Mouse (Mus musculus) cerebellum, postnatal 25 days (tissue): ENCODE data around the gene Fhit.
"Not testable (repeated sequence)": the region's sequence is repeated elsewhere in the genome, so short reads cannot be mapped to it uniquely, and the experiment has no call there.

ENCODE experiments used
- DNase-seq, 2 experiments: peaks; one replicate each; pipeline ENCODE4 v3.0.0; 2021; ENCODE audit warnings: mixed read lengths in 2 of 2

Fhit gene

DNA sequence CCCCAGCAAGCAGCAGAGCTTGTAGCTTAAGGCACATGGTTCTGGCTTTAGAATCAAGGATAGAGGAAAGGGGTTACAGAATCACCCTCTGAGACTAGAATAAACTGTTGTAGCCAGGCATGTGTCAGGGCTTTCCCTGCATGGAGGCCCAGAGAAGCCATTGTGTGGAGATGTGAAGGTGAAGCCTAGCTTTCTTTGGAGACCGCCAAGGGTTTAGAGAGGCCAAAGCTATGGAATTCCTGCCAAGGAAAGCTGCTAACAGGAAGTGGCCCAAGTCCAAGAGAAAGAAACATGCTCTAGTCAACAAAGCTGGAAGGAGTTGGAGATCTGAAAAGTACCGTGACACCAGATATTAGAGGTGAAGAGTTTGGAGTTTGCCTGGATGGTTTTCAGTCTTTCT, 1262.3 kb downstream of the Fhit start:
- no peak for DNase-seq

DNA sequence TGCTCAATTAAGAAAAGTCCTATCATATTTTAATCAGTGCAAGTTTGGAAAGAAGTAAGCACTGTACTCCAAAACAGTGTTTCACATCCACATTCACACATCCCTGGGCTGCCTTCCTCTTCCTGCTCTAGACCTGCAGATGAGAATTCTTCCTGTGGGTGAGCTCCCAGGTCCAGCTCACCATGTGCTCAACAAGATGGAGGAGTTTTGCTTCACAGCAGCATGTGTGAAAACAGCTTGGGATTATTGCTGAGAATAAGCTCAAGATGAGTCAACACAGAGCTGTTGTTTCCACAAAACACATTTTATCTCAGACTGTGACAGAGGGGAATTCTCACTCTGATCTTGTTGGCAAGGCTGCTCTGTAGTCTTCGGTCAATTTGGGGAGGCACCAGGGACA, 1265.3 kb downstream of the Fhit start:
- DNase-seq, result no peak

DNA sequence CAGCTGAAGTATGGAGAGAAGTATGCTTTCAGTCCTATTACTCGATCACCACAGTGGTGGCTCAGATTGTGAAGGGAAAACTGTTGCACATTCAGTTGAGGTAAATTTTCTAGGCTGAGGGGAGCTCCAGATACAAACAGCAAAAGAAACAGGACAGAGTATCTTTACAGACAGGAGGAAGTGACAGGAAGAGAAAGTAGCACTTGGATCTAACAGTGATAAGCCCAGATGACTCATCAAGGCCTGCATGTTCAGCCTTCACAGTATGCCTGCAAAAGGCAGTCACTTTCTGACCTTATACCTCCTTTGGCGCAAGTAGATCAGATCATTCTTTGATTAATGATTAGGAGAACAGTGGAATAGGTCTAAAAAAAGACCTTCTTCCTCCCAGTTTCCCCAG, 1309.8 kb downstream of the Fhit start:
- DNase-seq, result no peak

DNA sequence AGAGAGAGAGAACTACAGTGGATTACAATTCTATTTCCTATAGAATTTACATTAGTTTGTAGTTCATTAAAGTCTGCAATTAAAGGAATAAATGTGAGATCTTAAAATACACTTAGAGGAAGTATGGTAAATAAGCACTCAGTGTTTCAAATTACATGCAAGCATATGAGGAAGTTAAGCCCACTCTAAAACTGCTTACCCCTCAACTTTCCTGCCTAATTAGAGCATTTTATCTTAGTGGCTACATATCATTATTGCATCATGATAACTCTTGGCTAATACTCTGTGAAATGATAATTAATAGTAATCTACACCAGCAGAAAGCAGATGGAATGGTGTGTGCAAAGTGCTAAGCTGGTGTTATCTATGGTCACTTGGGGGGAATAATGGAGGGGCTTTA, 1329.5 kb downstream of the Fhit start:
- no peak for DNase-seq

DNA sequence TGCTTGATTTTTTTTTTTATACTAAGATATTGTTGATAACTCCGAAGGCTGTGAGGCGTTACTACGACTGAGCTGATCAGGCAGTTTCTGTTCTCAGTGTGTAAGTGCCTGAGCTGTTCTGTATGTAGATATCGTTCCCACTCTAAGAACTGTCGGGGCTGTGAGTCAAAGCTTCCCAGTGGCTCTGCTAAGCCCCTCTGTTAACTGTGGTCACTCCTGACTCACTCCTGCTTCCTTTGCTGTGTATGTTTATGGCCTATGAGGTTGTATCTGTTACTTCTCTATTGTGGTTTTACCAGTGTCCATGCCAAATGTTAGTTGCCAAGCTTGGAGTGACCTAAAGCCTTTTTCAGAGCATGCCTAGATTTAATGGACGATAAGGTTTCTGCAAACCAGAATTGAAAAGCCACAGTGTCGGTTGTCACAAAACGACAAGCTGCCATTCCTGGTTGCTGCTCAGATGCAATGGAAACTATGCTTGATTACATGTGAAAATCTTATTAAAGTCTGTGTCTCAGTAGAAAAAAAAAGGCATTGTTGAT, 1333.1 kb downstream of the Fhit start:
- DNase-seq, result not testable (repeated sequence)

DNA sequence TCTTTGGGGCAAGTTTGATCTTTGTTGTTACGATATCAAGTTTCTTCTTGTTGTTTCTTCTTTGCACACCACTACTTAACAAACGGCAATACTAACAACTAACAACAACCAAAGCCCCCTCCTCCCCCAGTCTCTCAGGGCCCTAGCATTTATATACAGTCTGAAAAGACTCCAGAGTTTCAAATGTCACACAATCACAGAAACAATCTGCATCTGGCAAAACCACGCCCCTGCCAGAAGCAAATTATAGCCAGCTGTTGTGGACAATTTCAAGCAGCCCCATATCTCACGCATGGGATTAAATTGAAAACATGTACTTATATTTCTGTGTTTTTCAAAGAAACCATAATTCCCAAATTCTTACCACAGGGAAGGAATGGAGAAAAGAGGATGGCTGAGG, 1345.9 kb downstream of the Fhit start:
- DNase-seq, result no peak

DNA sequence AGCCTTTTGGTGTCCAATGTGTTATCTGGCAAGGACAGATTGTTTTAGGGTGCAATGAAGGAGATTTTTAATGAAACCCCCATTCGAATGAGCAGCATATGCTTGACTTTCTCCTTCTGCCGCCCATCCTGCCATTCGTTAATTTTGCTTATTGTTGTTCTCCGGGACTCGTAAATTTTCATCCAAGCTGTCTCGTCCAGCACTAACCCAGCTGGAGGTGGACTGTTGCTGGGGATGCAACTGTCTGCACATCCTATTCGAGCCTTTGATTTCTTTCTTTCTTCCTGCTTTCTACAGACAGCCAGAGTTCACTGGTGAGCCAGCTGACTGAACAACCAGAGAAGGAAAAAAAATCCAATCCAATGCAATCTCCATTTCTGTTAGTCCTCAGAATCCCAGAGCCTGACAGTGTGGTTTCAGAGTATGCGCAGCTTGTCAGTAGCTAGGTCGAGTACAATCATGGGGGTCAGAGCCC, 1350.0 kb downstream of the Fhit start:
- DNase-seq, result peak in 1 of 2 experiments; percentile 4

DNA sequence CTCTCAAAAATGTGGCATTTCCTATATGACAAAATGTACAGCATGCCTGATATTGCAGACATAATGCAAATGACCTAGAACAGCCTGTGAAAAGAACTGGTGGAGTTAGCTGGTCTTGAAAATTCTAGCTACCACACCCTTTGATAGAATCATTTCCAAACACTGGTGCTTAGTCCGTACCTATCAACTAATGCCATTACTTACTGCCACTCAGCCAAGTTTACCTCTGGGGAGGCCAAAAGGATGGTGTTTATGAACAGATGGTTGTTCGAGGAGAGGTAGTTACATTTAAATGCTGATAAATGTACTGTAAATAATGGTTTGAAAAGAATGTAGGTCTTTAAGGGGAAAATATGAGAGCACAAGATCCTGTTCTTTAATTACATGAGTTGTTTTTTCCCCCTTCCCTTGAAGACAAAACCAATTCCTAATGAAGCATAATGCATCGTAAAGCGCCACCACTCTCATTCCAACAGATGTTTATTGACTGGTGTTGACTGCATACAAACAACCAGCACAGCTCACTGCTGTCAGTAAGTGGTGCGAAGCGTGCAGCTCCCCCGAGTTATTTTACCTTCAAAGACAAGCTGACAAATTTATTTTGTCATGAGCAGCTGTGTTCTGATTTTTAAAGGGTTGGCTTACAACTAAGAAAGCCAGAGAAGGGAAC, 1350.5 kb downstream of the Fhit start:
- no peak for DNase-seq

DNA sequence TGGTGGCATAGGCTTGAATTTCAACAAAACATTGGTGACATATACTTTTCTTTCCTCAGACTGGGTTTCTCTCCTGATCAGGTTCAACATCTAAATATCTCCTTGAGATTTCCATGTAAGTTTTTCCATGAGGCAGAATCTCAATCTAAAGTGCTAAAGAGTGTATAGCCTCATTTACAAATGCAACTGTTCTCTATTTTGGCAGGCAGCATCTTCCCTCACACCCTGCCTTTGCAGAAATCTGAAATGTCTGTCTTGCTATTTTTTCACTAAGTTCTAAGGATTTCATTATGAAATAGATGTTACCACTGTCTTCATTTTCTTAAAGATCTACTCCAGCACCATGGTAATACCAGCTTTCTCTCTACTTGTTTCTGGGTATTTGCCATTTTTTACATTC, 1368.4 kb downstream of the Fhit start:
- no peak for DNase-seq

DNA sequence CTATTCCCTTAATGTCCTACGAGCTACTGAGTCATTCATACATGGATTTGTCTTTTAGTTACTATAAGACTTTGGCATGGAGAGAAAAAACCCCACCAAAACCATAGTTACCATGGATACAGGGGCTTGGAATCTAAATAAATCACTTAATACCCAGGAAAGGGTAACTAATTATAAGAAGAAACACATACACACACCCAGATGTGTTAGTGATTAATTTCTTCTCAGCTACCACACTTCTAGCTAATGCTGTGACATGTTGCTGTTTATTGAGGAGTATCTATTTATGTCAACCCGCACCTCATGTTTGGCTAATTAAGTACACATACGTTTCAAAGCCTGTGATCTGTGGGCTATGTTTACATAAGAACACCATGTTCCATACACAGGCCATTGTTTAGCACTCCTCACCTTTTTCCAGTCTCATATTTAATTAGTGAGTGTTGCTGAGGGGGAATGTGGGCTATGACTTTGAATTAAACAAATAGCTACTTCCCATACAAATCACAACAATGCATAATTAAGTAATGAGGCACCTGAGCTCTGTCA, 1373.4 kb downstream of the Fhit start:
- DNase-seq, result no peak

DNA sequence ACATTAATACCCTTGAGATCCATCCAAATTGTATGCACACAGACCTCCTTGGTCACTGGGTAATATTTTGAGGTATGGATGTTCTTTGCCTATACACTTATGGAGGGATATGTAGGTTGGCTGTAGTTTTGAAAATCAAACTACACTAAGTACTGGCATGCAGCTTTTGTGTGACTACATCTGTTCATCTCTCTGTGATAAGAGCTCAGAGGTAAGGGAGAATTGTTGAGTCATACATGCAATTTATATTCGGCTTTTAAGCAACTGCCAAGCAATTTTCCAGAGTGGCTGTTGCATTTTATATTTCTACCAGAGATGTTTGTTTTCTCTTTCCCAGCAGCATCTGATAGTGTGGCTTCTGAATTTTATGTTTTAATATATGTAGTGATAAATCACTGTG, 1374.4 kb downstream of the Fhit start:
- no peak for DNase-seq

DNA sequence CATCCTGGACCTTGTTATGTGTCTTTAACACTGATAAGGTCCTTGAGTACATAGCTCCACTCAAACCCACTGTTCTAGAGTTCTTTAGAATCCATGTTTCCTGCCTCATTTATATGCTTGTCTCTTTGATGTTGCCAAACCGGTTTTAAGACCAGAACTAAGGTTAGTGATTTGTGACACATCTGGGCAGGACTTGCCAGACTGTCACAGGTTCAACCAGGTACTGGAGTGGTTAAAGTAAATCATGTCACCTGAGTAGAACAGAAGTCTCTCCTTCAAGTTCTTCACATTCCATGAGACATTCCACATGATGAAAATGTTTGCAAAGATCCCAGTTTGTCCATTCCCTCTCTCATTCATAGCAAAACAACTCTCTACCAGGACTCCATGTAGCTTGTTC, 1376.0 kb downstream of the Fhit start:
- no peak for DNase-seq

DNA sequence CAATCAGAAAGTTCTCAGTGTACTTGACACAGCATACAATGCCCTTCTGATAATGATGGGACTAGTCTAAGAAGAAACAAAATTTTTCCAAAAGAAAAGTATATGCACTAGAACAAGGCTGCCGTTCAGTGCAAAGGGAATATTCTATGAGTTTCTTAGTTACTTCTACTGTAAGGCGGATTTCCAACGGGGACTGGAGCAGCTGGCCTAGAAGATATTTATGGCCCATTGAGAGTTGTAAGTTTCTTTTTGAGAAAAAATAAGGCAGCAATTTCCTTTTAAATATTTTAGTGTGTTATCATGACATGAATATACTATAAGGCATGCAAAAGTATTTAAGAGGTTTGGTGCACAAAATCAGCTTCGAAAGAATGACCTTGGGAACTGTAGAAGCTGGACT, 1410.5 kb downstream of the Fhit start:
- DNase-seq, result no peak

DNA sequence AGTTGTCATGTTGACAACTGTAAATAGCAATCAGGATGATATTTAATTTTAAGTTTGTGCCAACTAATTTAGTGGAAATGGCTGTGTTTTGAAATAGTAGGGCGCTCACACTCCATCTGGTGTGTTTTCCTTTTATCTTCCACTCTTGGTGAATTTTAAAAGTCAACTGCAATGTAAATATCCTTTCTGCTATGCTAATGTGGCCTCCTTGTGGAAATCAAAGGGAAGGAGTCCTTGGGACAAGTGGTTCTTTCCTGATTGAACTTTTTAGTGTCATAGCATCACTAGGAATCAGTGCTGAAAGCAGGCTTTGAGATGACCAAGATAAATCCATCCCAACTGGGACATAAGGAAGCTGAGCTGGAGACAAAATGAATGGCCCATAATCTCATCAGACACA, 1413.1 kb downstream of the Fhit start:
- no peak for DNase-seq

DNA sequence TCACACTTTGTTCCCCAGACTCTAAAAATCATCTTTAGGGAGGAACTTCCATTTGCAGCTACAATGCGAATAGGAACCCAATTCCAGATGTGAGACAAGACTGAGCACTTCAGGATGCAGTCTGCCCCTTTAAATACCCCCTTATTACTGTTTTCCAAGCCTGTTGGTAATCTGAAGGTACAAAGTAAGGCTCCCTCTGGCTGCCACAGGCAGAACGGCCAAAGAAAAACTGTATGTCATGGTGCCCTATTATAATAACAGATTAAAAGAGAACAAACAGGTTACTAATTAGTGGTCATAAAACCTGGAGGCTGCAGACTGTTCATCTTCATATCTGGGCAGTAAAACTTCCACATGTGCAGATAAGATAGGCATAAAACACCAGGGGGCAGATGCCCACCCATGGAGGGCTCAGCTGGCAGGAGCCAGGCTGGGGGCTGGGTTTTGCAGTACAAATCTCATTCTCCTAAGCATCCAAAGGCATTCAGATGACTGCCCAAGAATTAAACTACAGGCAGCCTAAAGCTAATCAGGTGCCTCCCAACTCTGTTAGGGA, 1439.8 kb downstream of the Fhit start:
- DNase-seq, result no peak

DNA sequence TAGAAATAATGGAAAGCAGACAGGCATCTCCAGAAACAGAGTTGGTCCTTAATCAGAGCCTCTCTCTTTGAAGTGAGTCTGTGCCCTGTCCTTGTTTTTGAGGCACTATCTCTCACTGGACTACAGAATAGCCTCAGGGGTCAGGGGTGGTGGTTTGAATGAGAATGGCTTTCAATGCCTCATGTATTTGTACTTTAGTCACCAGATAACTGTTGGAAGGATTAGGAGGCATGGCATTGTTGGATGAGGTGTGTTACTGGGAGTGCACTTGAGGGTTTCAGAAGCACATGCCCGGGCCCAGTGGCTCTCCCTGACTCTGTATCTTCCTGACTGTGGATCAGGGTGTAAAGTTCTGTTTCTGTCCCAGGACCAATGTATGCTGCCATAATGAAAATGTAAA, 1463.2 kb downstream of the Fhit start:
- no peak for DNase-seq

DNA sequence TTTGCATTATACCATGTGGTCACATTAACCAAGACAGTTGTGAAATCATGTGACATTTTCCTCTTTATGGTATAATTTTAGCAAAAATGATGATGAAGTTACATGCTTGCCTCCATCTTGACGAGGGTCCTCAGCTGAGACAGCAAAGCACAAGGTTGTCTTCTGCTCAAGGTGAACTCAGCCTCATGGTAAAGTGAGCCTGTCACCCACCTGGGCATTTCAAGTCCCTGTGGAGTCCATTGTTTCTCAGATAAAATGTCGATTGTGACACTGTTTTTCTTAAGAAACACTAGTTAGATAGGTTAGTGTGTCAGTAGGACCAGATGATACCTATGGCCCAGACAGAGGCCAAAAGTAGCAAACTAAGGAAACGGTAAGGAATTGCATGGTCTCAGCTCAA, 1464.7 kb downstream of the Fhit start:
- no peak for DNase-seq

DNA sequence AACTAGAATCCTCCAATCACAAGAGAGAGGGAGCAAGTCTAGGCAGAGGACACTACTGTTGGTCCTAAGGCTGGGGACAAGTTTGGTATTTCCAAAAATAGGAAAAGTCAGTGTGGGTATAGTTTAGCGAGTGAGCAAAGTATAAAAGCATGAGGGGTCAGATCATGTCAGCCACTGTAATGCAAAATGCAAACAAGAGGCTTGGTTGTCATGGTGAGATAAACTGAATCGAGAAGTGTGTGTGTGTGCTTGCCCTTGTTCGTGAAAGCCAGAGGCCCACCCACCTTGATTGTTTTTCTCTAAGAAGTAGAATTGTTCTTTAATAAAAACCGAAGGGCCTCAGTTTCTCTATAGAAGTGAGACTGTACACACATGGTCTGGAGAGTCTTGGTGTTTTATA, 1465.8 kb downstream of the Fhit start:
- DNase-seq, result no peak

DNA sequence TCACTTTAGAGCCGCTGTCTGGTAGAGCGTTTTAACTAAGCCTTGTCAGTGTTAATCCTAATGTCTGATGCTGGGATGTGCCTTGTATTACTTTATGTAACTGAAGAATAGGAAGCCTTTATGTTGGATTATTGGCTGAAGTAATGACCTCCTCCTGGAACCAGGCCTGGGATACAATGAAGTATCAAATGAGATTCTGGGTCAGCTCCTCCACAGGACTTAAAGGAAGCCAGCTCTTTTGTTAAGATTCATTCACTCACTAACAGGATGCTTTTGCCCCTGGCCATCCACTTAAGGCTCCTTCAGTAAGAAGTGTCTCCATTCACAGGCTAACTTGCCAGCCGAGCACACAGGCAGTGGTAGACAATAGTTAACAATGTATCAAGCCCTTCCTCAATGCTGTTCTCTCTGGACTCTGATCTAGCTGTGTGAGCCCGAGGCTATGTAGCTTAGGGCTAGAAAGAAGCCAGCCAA, 1466.6 kb downstream of the Fhit start:
- no peak for DNase-seq

DNA sequence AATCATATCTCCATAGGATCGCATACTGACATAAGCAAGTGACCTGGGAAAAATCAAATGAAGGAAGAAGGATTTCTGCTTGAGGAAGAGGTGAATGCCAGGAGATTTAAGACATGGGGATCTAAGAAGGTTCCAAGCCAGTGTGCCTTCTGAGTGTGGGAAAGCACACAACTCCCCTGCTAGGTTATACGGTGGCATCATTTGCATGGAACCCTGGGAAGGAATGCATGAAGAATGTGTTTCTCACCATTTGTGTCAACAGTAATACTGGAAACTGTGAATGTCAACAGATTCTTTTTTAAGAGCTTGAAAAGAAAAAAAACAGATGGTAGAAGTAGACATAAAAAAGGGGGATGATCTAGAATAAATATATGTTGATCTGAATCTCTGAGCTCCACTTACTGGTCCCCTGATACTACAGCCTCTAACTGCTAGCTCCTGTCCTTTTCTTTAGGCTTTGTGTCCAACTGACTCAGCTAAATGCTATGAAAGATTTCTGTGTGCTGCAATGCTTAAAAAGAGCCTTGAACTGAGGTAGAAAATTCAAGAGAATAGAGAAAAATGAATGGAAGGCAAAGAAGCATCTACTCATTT, 1473.1 kb downstream of the Fhit start:
- DNase-seq, result no peak

DNA sequence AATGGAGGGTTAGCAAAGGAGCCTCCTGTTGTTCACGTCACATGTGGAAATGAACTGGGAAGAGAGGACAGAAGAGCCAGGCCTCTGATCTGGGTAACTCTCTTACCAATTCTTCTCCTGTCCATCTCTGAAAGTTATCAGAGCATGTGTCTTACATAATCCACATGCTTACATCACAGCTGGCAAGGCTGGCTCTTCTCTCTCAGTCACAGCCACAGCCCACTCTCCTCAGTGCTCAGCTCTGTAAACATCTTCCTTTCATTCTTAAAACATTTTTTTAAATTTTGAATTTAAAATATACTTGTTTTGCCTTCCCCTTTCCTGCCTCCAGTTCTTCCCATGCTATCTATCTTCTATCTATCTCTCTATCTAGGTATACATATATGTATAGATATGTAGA, 1477.5 kb downstream of the Fhit start:
- no peak for DNase-seq

DNA sequence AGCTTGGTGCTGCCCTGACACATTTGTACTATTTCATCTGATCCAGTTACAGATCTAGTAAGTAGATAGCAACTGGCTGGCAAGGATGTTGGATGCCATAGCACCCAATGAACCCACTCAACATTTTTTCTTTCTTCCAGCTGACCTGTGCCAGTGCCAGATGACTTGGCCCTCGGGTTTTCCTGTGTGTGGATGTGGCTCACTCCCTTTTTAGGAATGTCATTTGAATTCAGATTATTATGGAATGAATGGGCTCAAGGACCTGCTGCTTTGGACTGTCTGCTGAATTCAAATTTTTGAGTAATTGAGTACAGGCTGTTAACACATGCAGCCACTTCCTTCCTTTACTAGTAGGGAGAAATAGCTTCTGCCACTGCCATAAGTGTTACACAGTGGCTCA, 1489.1 kb downstream of the Fhit start:
- no peak for DNase-seq

DNA sequence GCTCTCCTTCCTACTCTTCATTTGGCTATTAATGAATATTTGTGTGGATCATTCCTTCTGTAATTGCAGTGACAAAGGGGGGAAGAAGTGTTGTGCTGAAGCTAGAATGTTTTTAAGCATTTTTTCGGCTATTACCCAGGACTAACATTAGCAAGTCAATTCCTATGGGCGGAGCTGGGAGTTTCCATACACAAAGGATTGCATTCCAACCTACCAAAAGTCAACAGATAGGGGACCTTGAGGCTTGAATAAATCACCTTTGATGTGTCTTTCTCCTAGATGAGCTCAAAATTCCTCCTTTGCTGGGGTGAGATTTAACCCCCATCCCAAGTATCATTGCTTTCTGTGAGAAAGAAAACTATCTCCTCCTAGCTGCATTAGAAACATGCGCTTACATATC, 1490.1 kb downstream of the Fhit start:
- no peak for DNase-seq

DNA sequence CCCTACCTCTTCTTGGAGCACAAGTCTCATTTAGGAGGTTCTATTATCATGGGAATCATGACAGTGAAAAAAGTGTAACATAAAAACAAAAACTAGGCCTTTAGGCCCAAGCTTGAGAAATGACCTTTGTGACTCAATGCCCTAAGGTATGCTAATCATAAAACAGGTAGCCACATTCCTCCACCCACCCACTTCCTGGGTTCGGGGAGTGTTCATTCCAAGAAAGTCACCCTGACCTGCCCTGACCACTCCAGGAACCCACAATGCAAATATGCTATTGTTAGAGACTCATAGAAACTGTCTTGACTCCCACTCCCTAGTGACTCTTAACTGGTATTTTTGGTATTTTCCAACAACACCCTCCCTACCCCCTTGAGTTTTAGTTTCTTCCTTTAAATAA, 1492.1 kb downstream of the Fhit start:
- DNase-seq, result no peak
